8 mouse cellular contexts compared by ENCODE assay signal in genomic region chr5:137610056-137610455, GRCm38 (mm10). TPM values are rescaled to one million over a fixed set of nuclear protein-coding genes. Genes with fewer than 3 reads are reported as not detected.
DNase-seq lines count a peak whose midpoint lies in the region; ATAC-seq and TF ChIP-seq lines count a peak whose summit lies in the region.

No protein-coding gene starts in this region.

- 57% methylated on average over 4 of the region's 4 CpGs for WGBS in heart, embryonic 12.5 days
- WGBS in neural tube, embryonic 11.5 days = 58% methylated on average over 4 of the region's 4 CpGs
- WGBS in limb, embryonic 10.5 days = 37% methylated on average over 4 of the region's 4 CpGs
- WGBS in stomach, postnatal 0 days = 76% methylated on average over 4 of the region's 4 CpGs

- peak overlapping the region; percentile 42 for H3K4me3 ChIP-seq in heart, embryonic 12.5 days
- H3K4me3 ChIP-seq in neural tube, embryonic 11.5 days (ENCODE audit: low read depth, low read length) = peak overlapping the region; percentile 19
- H3K4me3 ChIP-seq in limb, embryonic 10.5 days = peak overlapping the region; percentile 55
- H3K4me3 ChIP-seq in stomach, postnatal 0 days (ENCODE audit: low read depth, low read length) = peak overlapping the region; percentile 21
- no peak overlapping the region for H3K4me3 ChIP-seq in left cerebral cortex, adult 2 months

- H3K36me3 ChIP-seq in heart, embryonic 12.5 days = peaks cover 32% of the 10 kb centered on the region
- H3K36me3 ChIP-seq in neural tube, embryonic 11.5 days (ENCODE audit: control insufficient read depth, insufficient read depth, low read length) = no peaks in the 10 kb centered on the region; the same call in 1 of the 2 replicates
- H3K36me3 ChIP-seq in limb, embryonic 10.5 days = peaks cover 37% of the 10 kb centered on the region
- no peaks in the 10 kb centered on the region for H3K36me3 ChIP-seq in stomach, postnatal 0 days (ENCODE audit: control insufficient read depth, insufficient read depth, low read length)

- intact Hi-C loops in heart, postnatal 10 days (cut with DNase I) = no loop called here
- intact Hi-C loops in left cerebral cortex, adult 2 months (cut with DNase I) = no loop called here

- peak overlapping the region; percentile 64 for H3K4me2 ChIP-seq in heart, embryonic 12.5 days
- peak overlapping the region; percentile 32; the same call in 1 of the 2 replicates for H3K4me2 ChIP-seq in neural tube, embryonic 11.5 days (ENCODE audit: low read depth)
- peak overlapping the region; percentile 50 for H3K4me2 ChIP-seq in stomach, postnatal 0 days (replicated peaks; ENCODE audit: low read depth)

- H3K9me3 ChIP-seq in heart, embryonic 12.5 days (replicated peaks) = no peaks in the 10 kb centered on the region
- no peaks in the 10 kb centered on the region for H3K9me3 ChIP-seq in neural tube, embryonic 11.5 days (ENCODE audit: control insufficient read depth, low read length)
- H3K9me3 ChIP-seq in limb, embryonic 10.5 days (replicated peaks) = no peaks in the 10 kb centered on the region
- no peaks in the 10 kb centered on the region for H3K9me3 ChIP-seq in stomach, postnatal 0 days (ENCODE audit: control insufficient read depth, low read length)

- TF ChIP-seq EP300 in stomach, postnatal 0 days (optimal IDR thresholded peaks at IDR 0.05) = no peak

- peaks cover 15% of the 10 kb centered on the region for H3K27me3 ChIP-seq in heart, embryonic 12.5 days (replicated peaks)
- H3K27me3 ChIP-seq in neural tube, embryonic 11.5 days (ENCODE audit: control insufficient read depth, insufficient read depth, low read length) = 0 out of 2 replicates have a peak, but pooled peaks cover 2% of the 10 kb centered on the region
- no peaks in the 10 kb centered on the region for H3K27me3 ChIP-seq in limb, embryonic 10.5 days (ENCODE audit: low read depth, poor library complexity, severe bottlenecking)
- H3K27me3 ChIP-seq in stomach, postnatal 0 days (ENCODE audit: control insufficient read depth, insufficient read depth, low read length) = no peaks in the 10 kb centered on the region

- ATAC-seq in heart, embryonic 12.5 days (ENCODE audit: insufficient number of reproducible peaks, low FRiP score) = no peak
- no peak for ATAC-seq in neural tube, embryonic 11.5 days (ENCODE audit: insufficient read depth, low FRiP score, low TSS enrichment)
- ATAC-seq in stomach, postnatal 0 days (ENCODE audit: low FRiP score, low TSS enrichment) = no peak

- peaks cover 63% of the 10 kb centered on the region for H3K4me1 ChIP-seq in heart, embryonic 12.5 days (replicated peaks)
- peaks cover 11% of the 10 kb centered on the region for H3K4me1 ChIP-seq in neural tube, embryonic 11.5 days (ENCODE audit: control insufficient read depth, insufficient read depth, low read length)
- peaks cover 69% of the 10 kb centered on the region for H3K4me1 ChIP-seq in limb, embryonic 10.5 days
- H3K4me1 ChIP-seq in stomach, postnatal 0 days (replicated peaks; ENCODE audit: control insufficient read depth, insufficient read depth) = peaks cover 12% of the 10 kb centered on the region

- TF ChIP-seq CTCF in stomach, postnatal 0 days (IDR thresholded peaks at IDR 0.05; ENCODE audit: low read depth) = no peak
- no peak for TF ChIP-seq CTCF in left cerebral cortex, adult 2 months (IDR thresholded peaks at IDR 0.05)

- DNase-seq in heart, postnatal 10 days = no peak
- no peak for DNase-seq in neural tube, embryonic 11.5 days (ENCODE audit: low spot score)
- DNase-seq in neural tube, embryonic 10.5 days (ENCODE audit: extremely low spot score, low spot score) = no peak
- DNase-seq in limb, embryonic 10.5 days (ENCODE audit: low spot score) = no peak
- no peak for DNase-seq in stomach, postnatal 0 days (ENCODE audit: low spot score)
- DNase-seq in left cerebral cortex, adult 2 months (ENCODE audit: extremely low spot score in 1 of 2, low spot score in 2 of 2) = no peak
- no peak for DNase-seq in left cerebral cortex, adult 8-10 months (ENCODE audit: low spot score in 2 of 2)

- peak overlapping the region; percentile 95 for H3K27ac ChIP-seq in heart, embryonic 12.5 days (ENCODE audit: poor library complexity, severe bottlenecking)
- no peak overlapping the region for H3K27ac ChIP-seq in neural tube, embryonic 11.5 days (ENCODE audit: low read depth, low read length)
- peak overlapping the region; percentile 96 for H3K27ac ChIP-seq in limb, embryonic 10.5 days
- H3K27ac ChIP-seq in stomach, postnatal 0 days (replicated peaks) = peak overlapping the region; percentile 89; the same call in 1 of the 2 replicates
- H3K27ac ChIP-seq in left cerebral cortex, adult 2 months = no peak overlapping the region

- H3K9ac ChIP-seq in heart, embryonic 12.5 days = peak overlapping the region; percentile 39; the same call in 1 of the 2 replicates
- no peak overlapping the region for H3K9ac ChIP-seq in neural tube, embryonic 11.5 days (ENCODE audit: low read length)
- peak overlapping the region; percentile 59 for H3K9ac ChIP-seq in stomach, postnatal 0 days (ENCODE audit: low read length)

RNA-seq across cellular contexts. Expression of gene Pcolce, which starts 3.5 kb away (rescaled TPM):
- polyA plus RNA-seq in heart, embryonic 12.5 days (2016; fragmentation: Nextera tagmentation; extraction: Ambion mirVana) = 109 and 118 TPM in 2 replicates
- total RNA-seq in heart, postnatal 10 days (2021) = 100 to 1,000 TPM; 127 to 142 TPM
- polyA plus RNA-seq in neural tube, embryonic 11.5 days (2014; fragmentation: Nextera tagmentation; extraction: Ambion mirVana) = 75.5 and 91.9 TPM in 2 replicates
- 153 and 165 TPM in 2 replicates for polyA plus RNA-seq in limb, embryonic 10.5 days (2016; fragmentation: Nextera tagmentation; extraction: Ambion mirVana)
- polyA plus RNA-seq in stomach, postnatal 0 days (2015; fragmentation: Nextera tagmentation; extraction: Ambion mirVana) = 77.3 and 85.9 TPM in 2 replicates
- 10 to 100 TPM in 1 of 2 experiments, 1 to 10 TPM in 1; 9.6 to 11.2 TPM for total RNA-seq in left cerebral cortex, adult 2 months (2021)
- 10 to 100 TPM; 12.8 to 14.6 (median 13.8) TPM for total RNA-seq in left cerebral cortex, adult 8-10 months (2022)

RNA-seq across cellular contexts. Expression of gene Mospd3, which starts 9.2 kb away (rescaled TPM):
- 18.7 and 18.8 TPM in 2 replicates for polyA plus RNA-seq in heart, embryonic 12.5 days (2016; fragmentation: Nextera tagmentation; extraction: Ambion mirVana)
- total RNA-seq in heart, postnatal 10 days (2021) = 10 to 100 TPM; 25.1 to 31.4 TPM
- 27.8 and 28.5 TPM in 2 replicates for polyA plus RNA-seq in neural tube, embryonic 11.5 days (2014; fragmentation: Nextera tagmentation; extraction: Ambion mirVana)
- 14.7 and 16.4 TPM in 2 replicates for polyA plus RNA-seq in limb, embryonic 10.5 days (2016; fragmentation: Nextera tagmentation; extraction: Ambion mirVana)
- 30.8 and 34.3 TPM in 2 replicates for polyA plus RNA-seq in stomach, postnatal 0 days (2015; fragmentation: Nextera tagmentation; extraction: Ambion mirVana)
- 10 to 100 TPM; 19.9 to 25.1 TPM for total RNA-seq in left cerebral cortex, adult 2 months (2021)
- total RNA-seq in left cerebral cortex, adult 8-10 months (2022) = 10 to 100 TPM; 18.6 to 29.9 (median 21.4) TPM

RNA-seq across cellular contexts. Expression of gene Fbxo24, which starts 18.7 kb away (rescaled TPM):
- polyA plus RNA-seq in heart, embryonic 12.5 days (2016; fragmentation: Nextera tagmentation; extraction: Ambion mirVana) = 0.15 TPM in 1 of 2 replicates, not detected in the other
- under 1 TPM; 0.20 to 0.29 TPM for total RNA-seq in heart, postnatal 10 days (2021)
- 0.21 TPM in 1 of 2 replicates, not detected in the other for polyA plus RNA-seq in neural tube, embryonic 11.5 days (2014; fragmentation: Nextera tagmentation; extraction: Ambion mirVana)
- 0.11 and 0.60 TPM in 2 replicates for polyA plus RNA-seq in limb, embryonic 10.5 days (2016; fragmentation: Nextera tagmentation; extraction: Ambion mirVana)
- polyA plus RNA-seq in stomach, postnatal 0 days (2015; fragmentation: Nextera tagmentation; extraction: Ambion mirVana) = 0.11 and 0.16 TPM in 2 replicates
- total RNA-seq in left cerebral cortex, adult 2 months (2021) = under 1 TPM; 0.23 to 0.42 TPM
- under 1 TPM; 0.16 to 0.28 (median 0.20) TPM for total RNA-seq in left cerebral cortex, adult 8-10 months (2022)

RNA-seq across cellular contexts. Expression of gene Lrch4, which starts 18.9 kb away (rescaled TPM):
- 24.3 and 27.3 TPM in 2 replicates for polyA plus RNA-seq in heart, embryonic 12.5 days (2016; fragmentation: Nextera tagmentation; extraction: Ambion mirVana)
- total RNA-seq in heart, postnatal 10 days (2021) = 10 to 100 TPM; 20.2 to 21.7 TPM
- 31.6 and 39.0 TPM in 2 replicates for polyA plus RNA-seq in neural tube, embryonic 11.5 days (2014; fragmentation: Nextera tagmentation; extraction: Ambion mirVana)
- polyA plus RNA-seq in limb, embryonic 10.5 days (2016; fragmentation: Nextera tagmentation; extraction: Ambion mirVana) = 25.9 and 32.2 TPM in 2 replicates
- 22.5 and 27.0 TPM in 2 replicates for polyA plus RNA-seq in stomach, postnatal 0 days (2015; fragmentation: Nextera tagmentation; extraction: Ambion mirVana)
- total RNA-seq in left cerebral cortex, adult 2 months (2021) = 10 to 100 TPM; 15.9 to 21.2 TPM
- total RNA-seq in left cerebral cortex, adult 8-10 months (2022) = 10 to 100 TPM in 3 of 4 experiments, 1 to 10 TPM in 1; 9.5 to 18.0 (median 16.0) TPM

RNA-seq across cellular contexts. Expression of gene Gm20605, which starts 18.9 kb away (rescaled TPM):
- polyA plus RNA-seq in heart, embryonic 12.5 days (2016; fragmentation: Nextera tagmentation; extraction: Ambion mirVana) = 6.9 and 7.1 TPM in 2 replicates
- total RNA-seq in heart, postnatal 10 days (2021) = 1 to 10 TPM; 5.0 to 5.9 TPM
- polyA plus RNA-seq in neural tube, embryonic 11.5 days (2014; fragmentation: Nextera tagmentation; extraction: Ambion mirVana) = 6.7 and 8.2 TPM in 2 replicates
- 12.6 and 14.8 TPM in 2 replicates for polyA plus RNA-seq in limb, embryonic 10.5 days (2016; fragmentation: Nextera tagmentation; extraction: Ambion mirVana)
- 2.4 and 3.4 TPM in 2 replicates for polyA plus RNA-seq in stomach, postnatal 0 days (2015; fragmentation: Nextera tagmentation; extraction: Ambion mirVana)
- 10 to 100 TPM; 11.6 to 12.8 TPM for total RNA-seq in left cerebral cortex, adult 2 months (2021)
- 10 to 100 TPM in 1 of 4 experiments, 1 to 10 TPM in 3; 5.6 to 11.5 (median 8.8) TPM for total RNA-seq in left cerebral cortex, adult 8-10 months (2022)

Comparison
In these comparisons a context has a peak if more than half of its experiments do, and no peak if none do; other contexts are left out.
1. H3K27ac ChIP-seq: peak in heart, embryonic 12.5 days (single experiment), limb, embryonic 10.5 days (single experiment) and stomach, postnatal 0 days (single experiment); none in neural tube, embryonic 11.5 days (single experiment) and left cerebral cortex, adult 2 months (single experiment).
2. Peak in every context shown above with its lines, with median percentiles within 50 percentile points of each other: H3K4me2 ChIP-seq.